Mouse (Mus musculus): ENCODE measurements at regions not wholly inside any gene's neighbourhood (a gene's known extent, or its start where the extent isn't known, plus 50 kb on each side); places are given as distances from the start of the nearest gene placed in this dataset.

DNA sequence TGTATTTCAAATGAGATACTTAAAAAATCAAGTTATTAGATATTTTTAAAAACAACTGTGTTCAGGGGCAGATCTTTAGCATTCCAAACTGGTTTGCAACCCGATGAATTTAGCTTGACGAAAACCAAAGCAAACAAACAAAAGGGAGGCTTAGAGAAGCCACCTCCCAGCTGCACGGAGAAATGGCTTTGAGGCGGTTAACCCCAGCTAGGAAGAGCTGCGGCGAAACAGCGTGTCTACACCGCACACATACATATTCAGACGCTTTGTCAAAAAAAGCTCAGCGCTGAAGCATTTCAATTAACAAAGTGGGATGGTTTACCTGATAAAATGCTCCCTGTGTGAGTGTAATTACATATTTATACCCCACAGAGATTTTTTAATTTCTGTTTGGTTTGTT, 123.0 kb upstream of the Ap5m1 start:
- Histone ChIP-seq H3K9ac (no peak overlapping the region), H3K27ac (replicated peaks) (no peak overlapping the region), H3K4me3 (replicated peaks) (no peak overlapping the region), H3K9me3 (replicated peaks) (no peaks in the 10 kb centered on the region), H3K4me2 (no peak overlapping the region), H3K36me3 (replicated peaks) (no peaks in the 10 kb centered on the region), H3K27me3 (no peaks in the 10 kb centered on the region), H3K4me1 (replicated peaks) (no peaks in the 10 kb centered on the region)
- ATAC-seq (ENCODE audit: insufficient read depth) = no peak
- WGBS (ENCODE audit: insufficient replicate concordance) = 68% methylated on average over 10 of the region's 10 CpGs

DNA sequence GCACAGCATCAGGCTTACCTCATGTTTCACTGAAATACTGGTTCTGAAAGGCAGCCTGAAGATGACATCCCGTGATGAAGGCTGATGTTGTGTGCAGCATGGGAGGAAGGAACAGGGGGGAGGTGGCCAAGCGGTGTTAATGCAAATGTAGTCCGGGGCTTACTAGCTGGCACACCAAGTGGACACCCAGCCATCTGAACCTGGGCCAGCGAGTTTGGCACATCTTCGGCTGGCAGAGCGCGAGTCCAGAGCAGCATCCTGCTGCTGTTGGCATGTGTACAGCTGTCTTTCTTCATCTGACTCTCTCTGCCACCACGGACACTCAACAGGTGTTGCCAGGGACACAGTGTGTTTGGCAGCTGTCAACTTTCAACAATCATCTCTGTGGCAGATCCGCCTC, 135.0 kb upstream of the Ap5m1 start:
- no peak overlapping the region for H3K4me3 ChIP-seq (replicated peaks)
- no peaks in the 10 kb centered on the region for H3K9me3 ChIP-seq (replicated peaks)
- no peak overlapping the region for H3K4me2 ChIP-seq
- H3K9ac ChIP-seq = no peak overlapping the region
- H3K36me3 ChIP-seq (replicated peaks) = no peaks in the 10 kb centered on the region
- no peaks in the 10 kb centered on the region for H3K4me1 ChIP-seq (replicated peaks)
- H3K27me3 ChIP-seq = no peaks in the 10 kb centered on the region
- WGBS (ENCODE audit: insufficient replicate concordance) = 71% methylated on average over 9 of the region's 9 CpGs
- no peak overlapping the region for H3K27ac ChIP-seq (replicated peaks)
- ATAC-seq (ENCODE audit: insufficient read depth) = no peak

DNA sequence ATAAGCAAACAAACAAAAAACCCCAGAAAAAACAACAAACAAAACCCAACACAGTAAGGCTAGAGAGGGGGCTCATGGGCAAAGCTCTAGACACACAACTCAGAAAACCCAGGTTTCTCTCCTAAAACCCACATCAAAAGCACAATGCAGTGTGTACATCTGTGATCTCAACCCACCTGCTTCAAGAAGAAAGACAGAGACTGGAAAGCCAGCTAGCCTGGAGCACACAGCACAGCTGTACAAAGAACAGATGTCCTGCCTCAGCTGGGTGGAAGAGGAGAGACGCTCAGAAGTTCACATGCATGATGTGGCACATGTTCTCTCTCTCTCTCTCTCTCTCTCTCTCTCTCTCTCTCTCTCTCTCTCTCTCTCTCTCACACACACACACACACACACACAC, 140.0 kb upstream of the Ap5m1 start:
- H3K27ac ChIP-seq (replicated peaks) = no peak overlapping the region
- 47% methylated on average over 1 of the region's 1 CpGs for WGBS (ENCODE audit: insufficient replicate concordance)
- no peak overlapping the region for H3K4me3 ChIP-seq (replicated peaks)
- no peak overlapping the region for H3K9ac ChIP-seq
- no peaks in the 10 kb centered on the region for H3K27me3 ChIP-seq
- no peak overlapping the region for H3K4me2 ChIP-seq
- no peaks in the 10 kb centered on the region for H3K9me3 ChIP-seq (replicated peaks)
- no peaks in the 10 kb centered on the region for H3K4me1 ChIP-seq (replicated peaks)
- no peaks in the 10 kb centered on the region for H3K36me3 ChIP-seq (replicated peaks)
- ATAC-seq (ENCODE audit: insufficient read depth) = no peak

DNA sequence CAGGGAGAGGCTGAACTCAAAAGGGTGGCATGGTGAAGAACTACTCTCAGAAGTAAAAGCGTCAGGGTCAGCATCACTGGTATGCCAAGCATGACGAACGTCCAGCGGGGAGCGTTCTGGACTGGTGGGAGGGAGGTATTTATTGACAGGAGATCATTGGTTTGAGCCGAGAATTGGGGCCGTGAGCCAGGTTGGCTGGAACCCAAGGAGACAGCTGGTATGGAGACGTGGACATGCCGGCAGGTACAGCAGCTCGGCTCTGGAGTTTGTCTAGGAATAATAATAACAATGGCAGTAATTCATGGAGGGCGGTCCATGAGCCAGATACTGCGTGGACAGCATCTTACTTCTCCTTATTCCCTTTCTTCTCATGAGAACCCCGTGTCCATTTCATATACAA, 156.5 kb upstream of the Ap5m1 start:
- H3K27me3 ChIP-seq = no peaks in the 10 kb centered on the region
- H3K9ac ChIP-seq = no peak overlapping the region
- H3K4me2 ChIP-seq = no peak overlapping the region
- 70% methylated on average over 13 of the region's 13 CpGs for WGBS (ENCODE audit: insufficient replicate concordance)
- H3K27ac ChIP-seq (replicated peaks) = no peak overlapping the region
- no peak for ATAC-seq (ENCODE audit: insufficient read depth)
- no peaks in the 10 kb centered on the region for H3K36me3 ChIP-seq (replicated peaks)
- H3K4me3 ChIP-seq (replicated peaks) = no peak overlapping the region
- no peaks in the 10 kb centered on the region for H3K4me1 ChIP-seq (replicated peaks)
- H3K9me3 ChIP-seq (replicated peaks) = no peaks in the 10 kb centered on the region

DNA sequence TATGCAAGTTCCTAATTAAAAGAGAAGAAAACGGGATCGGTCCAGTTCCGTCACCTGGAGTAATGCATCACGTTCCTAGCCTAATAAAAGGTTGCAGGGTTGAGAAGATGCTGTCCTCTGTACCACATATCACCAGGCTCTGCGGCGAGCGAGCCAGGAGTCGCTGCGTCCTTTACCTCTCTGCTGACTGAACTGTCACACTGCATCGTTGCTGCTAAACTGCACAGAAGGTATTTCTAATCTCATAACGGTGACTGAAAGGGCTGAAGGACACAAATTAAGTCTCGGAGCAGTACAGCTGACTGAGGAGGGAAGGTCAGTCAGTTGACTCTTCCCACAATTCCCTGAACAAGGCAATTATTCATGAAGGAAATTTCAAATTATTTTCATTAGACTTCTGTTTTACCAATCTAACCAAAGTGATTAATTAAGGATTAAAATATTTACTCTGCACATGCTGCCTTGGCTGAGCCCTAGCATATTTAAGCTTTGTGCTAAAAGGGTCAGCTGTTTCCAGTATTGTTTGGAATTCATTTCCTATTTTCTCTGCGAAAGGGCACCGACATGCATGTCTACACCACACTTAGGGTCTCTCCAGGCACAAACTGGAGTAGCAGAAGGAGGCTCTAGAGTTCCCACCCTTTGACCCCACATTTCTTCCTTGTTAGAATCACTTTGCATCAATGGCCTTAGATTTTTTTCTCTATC, 157.8 kb upstream of the Ap5m1 start:
- ATAC-seq (ENCODE audit: insufficient read depth) = no peak
- no peaks in the 10 kb centered on the region for H3K36me3 ChIP-seq (replicated peaks)
- WGBS (ENCODE audit: insufficient replicate concordance) = 66% methylated on average over 14 of the region's 14 CpGs
- H3K9ac ChIP-seq = no peak overlapping the region
- no peak overlapping the region for H3K27ac ChIP-seq (replicated peaks)
- H3K27me3 ChIP-seq = no peaks in the 10 kb centered on the region
- H3K4me3 ChIP-seq (replicated peaks) = no peak overlapping the region
- no peaks in the 10 kb centered on the region for H3K4me1 ChIP-seq (replicated peaks)
- no peak overlapping the region for H3K4me2 ChIP-seq
- H3K9me3 ChIP-seq (replicated peaks) = no peaks in the 10 kb centered on the region

DNA sequence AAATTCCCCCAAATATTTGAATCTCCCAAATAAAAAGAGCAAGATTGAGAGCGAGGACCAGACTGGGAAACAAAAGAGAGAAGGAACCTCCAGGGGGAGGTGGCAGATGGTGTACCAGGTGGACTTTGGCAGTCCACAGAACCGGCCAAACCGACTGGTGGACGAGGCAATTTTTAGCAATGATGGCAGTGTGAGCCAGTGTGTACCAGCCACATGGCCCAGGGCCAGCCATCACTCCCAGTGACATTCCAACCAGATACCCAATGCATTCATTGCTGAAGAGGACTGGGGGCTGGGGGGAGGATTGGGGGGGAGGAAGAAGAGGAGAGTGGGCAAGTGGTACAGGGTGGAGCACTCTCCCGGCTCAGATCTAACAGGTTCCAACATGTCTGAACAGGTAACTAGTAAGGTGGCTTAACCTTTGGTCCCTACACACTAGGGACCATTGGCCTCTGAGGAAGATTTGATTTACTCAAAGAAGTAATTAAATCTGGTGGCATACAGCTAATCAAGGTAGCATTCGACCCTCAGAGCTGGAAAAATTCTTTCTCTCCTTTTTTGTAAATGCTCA, 158.4 kb upstream of the Ap5m1 start:
- Histone ChIP-seq H3K9ac (no peak overlapping the region), H3K27ac (replicated peaks) (no peak overlapping the region), H3K4me3 (replicated peaks) (no peak overlapping the region), H3K4me1 (replicated peaks) (no peaks in the 10 kb centered on the region), H3K4me2 (no peak overlapping the region), H3K36me3 (replicated peaks) (no peaks in the 10 kb centered on the region), H3K9me3 (replicated peaks) (no peaks in the 10 kb centered on the region), H3K27me3 (no peaks in the 10 kb centered on the region)
- no peak for ATAC-seq (ENCODE audit: insufficient read depth)
- 52% methylated on average over 6 of the region's 6 CpGs for WGBS (ENCODE audit: insufficient replicate concordance)

DNA sequence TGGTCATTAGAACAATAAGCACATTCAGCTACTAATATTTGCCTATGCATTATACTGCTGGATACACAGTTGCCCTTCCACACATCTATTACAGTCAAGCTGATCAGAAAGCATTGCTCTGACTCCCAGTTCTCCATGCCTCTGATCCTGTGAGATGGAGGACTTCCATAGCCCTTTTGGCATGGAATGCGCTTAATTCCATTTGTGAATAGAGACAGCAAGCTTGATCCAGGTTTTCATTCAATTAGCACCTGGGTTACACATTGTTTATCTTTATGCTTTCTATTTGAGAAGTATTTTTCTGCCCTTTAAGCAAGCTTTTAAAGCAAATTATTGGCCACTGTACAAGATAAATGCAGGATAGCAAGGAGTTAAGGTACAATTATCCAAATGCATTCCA, 158.9 kb upstream of the Ap5m1 start:
- H3K36me3 ChIP-seq (replicated peaks) = no peaks in the 10 kb centered on the region
- H3K27ac ChIP-seq (replicated peaks) = no peak overlapping the region
- 75% methylated on average over 1 of the region's 1 CpGs for WGBS (ENCODE audit: insufficient replicate concordance)
- no peaks in the 10 kb centered on the region for H3K9me3 ChIP-seq (replicated peaks)
- no peaks in the 10 kb centered on the region for H3K4me1 ChIP-seq (replicated peaks)
- no peak overlapping the region for H3K4me3 ChIP-seq (replicated peaks)
- no peaks in the 10 kb centered on the region for H3K27me3 ChIP-seq
- no peak for ATAC-seq (ENCODE audit: insufficient read depth)
- H3K4me2 ChIP-seq = no peak overlapping the region
- no peak overlapping the region for H3K9ac ChIP-seq

DNA sequence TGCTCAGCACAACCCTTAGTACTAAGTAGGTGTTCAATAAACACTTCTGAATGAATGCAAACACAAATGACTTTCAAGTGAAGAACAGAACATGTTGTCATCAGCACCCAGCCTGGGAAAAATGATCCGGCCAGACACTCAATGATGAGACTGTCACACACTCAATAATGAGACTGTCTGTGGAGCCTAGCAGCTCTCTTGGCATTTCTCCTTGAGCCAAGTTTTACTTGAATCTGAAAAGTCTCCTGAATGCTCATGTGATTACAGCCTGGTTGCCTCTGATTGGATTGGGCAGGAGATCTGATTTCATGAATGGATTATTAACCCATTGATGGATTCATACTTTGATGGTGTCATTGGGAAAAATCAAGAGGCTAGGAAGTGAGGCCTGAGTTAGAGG, 161.3 kb upstream of the Ap5m1 start:
- Histone ChIP-seq H3K4me3 (replicated peaks) (no peak overlapping the region), H3K9ac (no peak overlapping the region), H3K9me3 (replicated peaks) (no peaks in the 10 kb centered on the region), H3K27ac (replicated peaks) (no peak overlapping the region), H3K4me2 (no peak overlapping the region), H3K4me1 (replicated peaks) (no peaks in the 10 kb centered on the region), H3K36me3 (replicated peaks) (no peaks in the 10 kb centered on the region), H3K27me3 (no peaks in the 10 kb centered on the region)
- WGBS (ENCODE audit: insufficient replicate concordance) = 69% methylated on average over 1 of the region's 1 CpGs
- ATAC-seq (ENCODE audit: insufficient read depth) = no peak

DNA sequence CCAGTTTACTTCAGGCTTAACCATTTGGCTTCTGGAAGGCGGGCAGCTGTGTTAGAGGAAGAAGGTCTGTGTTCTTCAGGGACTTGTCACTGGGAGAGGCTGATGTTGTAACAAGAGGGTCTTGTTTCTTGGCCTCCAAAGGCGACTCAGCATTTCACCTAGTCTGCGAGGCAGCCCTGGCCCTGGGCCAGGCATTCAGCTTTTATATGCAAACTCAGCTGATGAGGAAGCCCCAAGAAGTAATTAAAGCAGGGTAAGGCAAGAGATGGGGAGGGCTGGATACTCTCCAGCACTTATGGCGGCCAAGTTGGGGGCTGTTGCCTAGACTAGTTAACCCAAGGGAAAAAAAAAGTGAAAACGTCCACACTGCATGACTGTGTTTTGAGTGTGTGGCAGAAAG, 162.4 kb upstream of the Ap5m1 start:
- WGBS (ENCODE audit: insufficient replicate concordance) = 32% methylated on average over 5 of the region's 5 CpGs
- no peak overlapping the region for H3K4me3 ChIP-seq (replicated peaks)
- H3K27ac ChIP-seq (replicated peaks) = no peak overlapping the region
- no peaks in the 10 kb centered on the region for H3K9me3 ChIP-seq (replicated peaks)
- H3K9ac ChIP-seq = no peak overlapping the region
- no peak for ATAC-seq (ENCODE audit: insufficient read depth)
- no peaks in the 10 kb centered on the region for H3K36me3 ChIP-seq (replicated peaks)
- no peaks in the 10 kb centered on the region for H3K27me3 ChIP-seq
- H3K4me1 ChIP-seq (replicated peaks) = no peaks in the 10 kb centered on the region
- no peak overlapping the region for H3K4me2 ChIP-seq

DNA sequence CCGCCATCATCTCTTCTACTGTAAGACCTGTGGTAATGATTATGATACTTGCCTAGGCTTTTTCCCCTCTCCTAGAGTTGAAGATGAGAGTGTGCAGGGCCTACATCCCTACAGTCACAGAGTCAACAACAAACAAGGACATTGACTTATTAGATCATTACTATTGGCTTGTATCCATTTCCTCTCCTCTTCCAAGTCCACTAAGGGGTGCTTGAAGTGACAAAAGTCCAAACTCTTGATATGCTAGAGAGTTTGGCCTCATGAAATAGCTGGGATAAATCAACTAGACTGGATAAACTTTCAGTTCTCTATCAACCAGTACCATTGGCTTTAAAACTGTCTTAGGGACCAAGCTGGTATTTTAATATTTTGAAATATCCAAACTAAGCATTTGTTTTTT, 165.7 kb upstream of the Ap5m1 start:
- Histone ChIP-seq H3K27me3 (no peaks in the 10 kb centered on the region), H3K4me1 (replicated peaks) (no peaks in the 10 kb centered on the region), H3K27ac (replicated peaks) (no peak overlapping the region), H3K9me3 (replicated peaks) (no peaks in the 10 kb centered on the region), H3K9ac (no peak overlapping the region), H3K36me3 (replicated peaks) (no peaks in the 10 kb centered on the region), H3K4me2 (no peak overlapping the region), H3K4me3 (replicated peaks) (no peak overlapping the region)
- WGBS (ENCODE audit: insufficient replicate concordance) = 60% methylated on average over 1 of the region's 1 CpGs
- no peak for ATAC-seq (ENCODE audit: insufficient read depth)

DNA sequence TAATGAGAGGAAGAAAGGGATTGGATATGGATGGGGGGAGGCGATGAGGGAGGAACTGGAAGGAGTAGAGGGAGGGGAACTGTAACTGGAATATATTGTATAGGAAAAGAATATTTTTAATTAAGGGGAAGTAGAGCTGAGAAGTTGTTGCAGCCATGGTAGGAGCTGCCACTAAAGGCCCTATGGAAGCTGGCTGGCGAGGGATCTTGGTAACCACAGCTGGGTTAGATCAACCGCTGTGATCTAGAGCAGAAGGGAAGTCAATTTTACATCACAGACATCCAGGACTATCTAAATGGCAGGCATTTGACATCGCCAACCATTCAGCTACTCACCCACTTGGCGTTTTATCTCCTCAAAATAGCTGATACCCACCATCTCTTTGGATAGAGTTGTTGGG, 168.8 kb upstream of the Ap5m1 start:
- no peak for ATAC-seq (ENCODE audit: insufficient read depth)

DNA sequence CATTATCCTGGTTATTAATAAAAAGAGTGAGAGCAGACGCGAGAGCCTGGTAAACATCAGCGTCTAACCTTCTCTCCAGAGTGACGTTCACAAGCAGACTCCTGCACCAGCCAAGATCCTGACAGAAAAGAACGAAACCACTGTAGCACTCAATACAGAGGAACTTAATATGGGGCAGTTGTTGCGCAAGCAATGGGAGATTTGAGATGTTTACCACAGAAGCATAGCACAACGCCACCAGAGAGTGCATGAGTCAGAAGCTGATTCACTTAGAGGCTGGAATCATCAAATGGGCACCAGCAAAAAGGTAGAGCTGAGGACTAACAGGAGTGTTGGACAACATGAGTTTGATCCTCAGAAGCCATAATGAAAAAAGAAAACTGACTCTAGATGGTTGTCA, 169.7 kb upstream of the Ap5m1 start:
- Histone ChIP-seq H3K27ac (replicated peaks) (no peak overlapping the region), H3K36me3 (replicated peaks) (no peaks in the 10 kb centered on the region), H3K4me1 (replicated peaks) (no peaks in the 10 kb centered on the region), H3K4me3 (replicated peaks) (no peak overlapping the region), H3K9ac (no peak overlapping the region), H3K9me3 (replicated peaks) (no peaks in the 10 kb centered on the region), H3K4me2 (no peak overlapping the region), H3K27me3 (peaks cover 3% of the 10 kb centered on the region; the same call in 1 of the 2 replicates)
- ATAC-seq (ENCODE audit: insufficient read depth) = no peak
- WGBS (ENCODE audit: insufficient replicate concordance) = 60% methylated on average over 7 of the region's 7 CpGs

More for the DNA sequence above, 168.8 kb upstream of the Ap5m1 start:
- Histone ChIP-seq H3K4me1 (replicated peaks) (no peaks in the 10 kb centered on the region), H3K4me3 (replicated peaks) (no peak overlapping the region), H3K36me3 (replicated peaks) (no peaks in the 10 kb centered on the region), H3K4me2 (no peak overlapping the region), H3K27ac (replicated peaks) (no peak overlapping the region), H3K9ac (no peak overlapping the region), H3K9me3 (replicated peaks) (no peaks in the 10 kb centered on the region), H3K27me3 (peaks cover 3% of the 10 kb centered on the region; the same call in 1 of the 2 replicates)
- 55% methylated on average over 5 of the region's 5 CpGs for WGBS (ENCODE audit: insufficient replicate concordance)

All from liver, embryonic 15.5 days (tissue).